Mouse (Mus musculus): Measurements from ENCODE around the gene Serpina1e. TPM values are rescaled to one million over a fixed set of nuclear protein-coding genes. Genes with fewer than 3 reads are reported as not detected.
"Not testable (repeated sequence)": the region's sequence is repeated elsewhere in the genome, so short reads cannot be mapped to it uniquely, and the experiment has no call there.

The Serpina1e gene
- total RNA-seq, 2 experiments from 2014 or later, result 0.20 TPM; not detected in 1

DNA sequence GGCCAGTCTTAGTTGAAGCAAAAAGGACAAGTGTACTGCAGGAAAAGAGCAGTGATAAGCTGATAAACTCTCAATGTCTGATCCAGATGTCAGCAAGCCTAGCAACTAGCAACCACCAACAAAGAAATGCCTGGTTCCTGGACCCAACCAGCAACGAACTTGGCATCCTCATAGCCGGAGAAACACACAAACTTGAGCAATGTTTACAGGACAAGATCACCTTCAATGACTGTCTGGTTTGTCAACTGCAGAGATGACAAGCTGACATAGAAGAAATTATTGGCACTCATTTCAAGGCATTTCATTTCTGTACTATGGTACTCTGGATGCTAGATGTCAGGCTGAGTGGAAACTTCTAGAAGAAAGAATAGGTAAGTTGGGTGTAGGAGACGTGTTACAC lies 8.0 kb upstream of the Serpina1e start:
- intact Hi-C loops (cut with DNase I), result no loop called here
- no peak for DNase-seq (ENCODE audit: low spot score)

DNA sequence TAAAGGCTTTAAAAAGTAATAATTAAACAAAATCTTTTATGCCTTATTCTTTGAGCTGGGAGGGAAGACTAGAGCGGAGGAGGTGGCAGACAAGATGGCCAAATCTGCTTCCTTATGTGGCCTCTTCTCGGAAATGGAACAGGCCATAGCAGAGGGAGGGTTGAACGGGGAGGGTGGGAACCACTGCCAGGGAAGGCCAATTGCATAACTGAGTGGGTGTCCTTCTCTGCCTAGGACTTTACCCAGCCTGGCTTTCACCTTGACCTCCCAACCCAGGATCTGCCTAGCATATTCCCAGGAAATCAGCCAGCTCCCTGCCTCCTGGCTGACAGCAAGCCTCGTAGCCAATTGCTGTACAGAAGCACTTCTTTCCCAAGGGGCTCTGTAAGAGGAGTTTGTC lies 4.5 kb upstream of the Serpina1e start:
- no peak for DNase-seq (ENCODE audit: low spot score)
- intact Hi-C loops (cut with DNase I), result no loop called here

- intact Hi-C loops (cut with DNase I), result no loop called here
- DNase-seq (ENCODE audit: low spot score), result no peak
Measured at GRCm38 (mm10) chr12:103962860-103963259, 4.1 kb upstream of the Serpina1e start.

DNA sequence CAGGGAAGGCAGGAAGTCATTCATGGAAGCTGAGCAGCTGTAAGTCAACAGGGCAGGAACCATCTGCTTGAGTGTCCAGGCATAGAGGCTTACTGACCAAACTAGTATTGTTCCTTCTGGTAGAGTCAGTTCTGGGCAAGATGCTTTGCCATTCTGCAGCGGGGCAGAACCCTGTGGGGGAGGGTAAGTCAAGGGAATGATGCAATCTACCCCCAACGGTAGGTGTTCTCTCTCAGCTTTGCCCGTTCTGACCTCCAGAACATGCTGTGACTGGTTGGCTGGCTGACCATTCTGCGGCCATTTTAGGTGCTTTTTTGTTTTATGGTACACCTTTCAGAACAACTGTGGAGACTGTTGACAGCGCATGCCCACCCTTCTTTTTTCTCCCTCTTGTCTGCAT lies 3.6 kb upstream of the Serpina1e start:
- DNase-seq (ENCODE audit: low spot score), result no peak

GRCm38 (mm10) chr12:103961716-103962115 lies 2.9 kb upstream of the Serpina1e start:
- intact Hi-C loops (cut with DNase I), result no loop called here
- DNase-seq (ENCODE audit: low spot score), result no peak

More for the DNA sequence above, 3.6 kb upstream of the Serpina1e start:
- intact Hi-C loops (cut with DNase I), result no loop called here

- intact Hi-C loops (cut with DNase I); DNase-seq (ENCODE audit: low spot score): not testable (repeated sequence)
Measured at GRCm38 (mm10) chr12:103956555-103956954, 2.2 kb downstream of the Serpina1e start.

- intact Hi-C loops (cut with DNase I); DNase-seq (ENCODE audit: low spot score): not testable (repeated sequence)
Measured at GRCm38 (mm10) chr12:103952972-103953371, 5.8 kb downstream of the Serpina1e start.

DNA sequence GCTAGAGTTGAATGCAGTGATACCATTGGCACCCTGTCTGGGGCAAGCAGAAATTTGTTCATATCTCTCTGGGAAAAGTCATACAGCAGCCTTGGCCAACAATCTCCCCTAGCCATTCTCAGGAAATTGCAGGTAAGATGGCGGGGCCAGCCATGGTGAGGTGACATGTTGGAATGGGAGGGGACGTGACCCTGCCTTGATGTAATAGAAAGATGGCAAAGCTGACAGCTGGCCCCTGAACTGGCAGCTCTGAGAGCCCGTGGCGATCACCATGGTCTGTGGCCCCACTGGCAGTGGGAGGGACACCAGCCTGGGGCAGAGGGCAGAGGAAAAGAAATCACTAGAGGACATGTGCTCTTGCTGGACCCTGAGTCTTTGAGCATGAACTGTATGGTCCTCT lies 12.5 kb downstream of the Serpina1e start:
- intact Hi-C loops (cut with DNase I), result no loop called here
- DNase-seq (ENCODE audit: low spot score), result no peak

- DNase-seq (ENCODE audit: low spot score); intact Hi-C loops (cut with DNase I): not testable (repeated sequence)
Measured at GRCm38 (mm10) chr12:103909181-103909580, 49.6 kb downstream of the Serpina1e start.

- DNase-seq (ENCODE audit: low spot score); intact Hi-C loops (cut with DNase I): not testable (repeated sequence)
Measured at GRCm38 (mm10) chr12:103907746-103908145, 51.0 kb downstream of the Serpina1e start.

DNA sequence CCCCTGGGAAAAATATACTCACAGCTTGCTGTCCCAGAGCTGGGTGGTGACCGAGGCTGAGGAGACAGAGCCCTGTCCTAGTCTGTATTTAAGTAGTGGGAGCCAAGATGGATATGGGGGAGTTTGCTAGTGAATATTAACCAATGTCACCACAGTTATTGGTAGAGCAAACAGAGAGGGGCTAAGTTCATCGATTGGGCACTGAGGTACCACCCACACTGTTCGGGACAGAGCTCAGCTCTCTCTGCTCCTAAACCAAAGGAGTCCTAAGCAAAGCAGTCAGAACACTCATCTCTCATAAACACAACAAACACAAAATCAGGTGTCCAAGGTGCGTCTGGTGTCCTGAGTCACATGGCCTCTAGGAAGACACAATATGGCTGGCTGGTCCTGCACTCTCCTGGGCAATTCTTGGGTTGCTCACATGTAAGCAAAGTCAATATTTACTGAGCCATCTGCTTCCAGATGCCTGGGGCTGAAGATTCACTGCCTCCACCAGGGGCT lies 53.9 kb downstream of the Serpina1e start, which contains the start of gene Serpina1c:
Gene Serpina1c (minus strand): TSS at position 51 of the 504 bp plus-strand sequence.
- DNase-seq (ENCODE audit: low spot score); intact Hi-C loops (cut with DNase I): not testable (repeated sequence)

DNA sequence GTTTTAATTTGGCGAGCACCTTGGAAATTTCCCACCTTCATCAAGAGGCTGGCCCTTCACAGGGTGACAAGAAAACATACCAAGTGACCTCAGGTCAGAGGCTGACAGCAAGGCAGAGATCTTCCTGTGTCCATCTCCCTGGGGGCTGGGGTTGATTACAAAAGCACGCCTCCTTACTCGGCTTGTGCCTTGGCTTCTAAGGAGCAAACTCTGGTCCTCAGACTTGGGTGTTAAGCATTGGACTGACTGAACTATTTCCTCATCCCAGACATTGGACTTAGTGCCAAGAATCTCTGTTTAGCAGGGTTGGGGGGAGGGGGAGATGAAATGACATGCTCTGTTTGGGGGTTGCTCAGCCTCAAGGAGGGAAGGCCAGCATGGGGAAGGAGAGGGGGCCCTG lies 56.8 kb downstream of the Serpina1e start:
- DNase-seq (ENCODE audit: low spot score); intact Hi-C loops (cut with DNase I): not testable (repeated sequence)

Other genes starting within 250 kb of the Serpina1e start
- gene Serpina1d, start 185.4 kb downstream of the Serpina1e start, total RNA-seq (2021), result not detected
- not detected for gene Serpina1b, start 128.6 kb downstream of the Serpina1e start, total RNA-seq (2021)
- not detected for gene Serpina1a, start 95.4 kb downstream of the Serpina1e start, total RNA-seq (2021)
- gene Serpina1c, start 54.1 kb downstream of the Serpina1e start, total RNA-seq (2021), result not detected
- gene Serpina11, start 31.0 kb upstream of the Serpina1e start, total RNA-seq (2021), result not detected
- under 1 TPM; 0.08 to 0.13 TPM for gene Serpina9, start 54.8 kb upstream of the Serpina1e start, total RNA-seq (2021)
- not detected for gene Serpina12, start 85.5 kb upstream of the Serpina1e start, total RNA-seq (2021)
- not detected for gene Serpina5, start 142.1 kb upstream of the Serpina1e start, total RNA-seq (2021)
- gene Serpina3a, start 153.7 kb upstream of the Serpina1e start, total RNA-seq (2021), result not detected
- not detected for gene Serpina3b, start 169.0 kb upstream of the Serpina1e start, total RNA-seq (2021)
- gene Serpina3c, start 194.9 kb upstream of the Serpina1e start, total RNA-seq (2021), result 1 to 10 TPM in 1 of 2 experiments, under 1 TPM in 1; 0.57 to 1.0 TPM

All from heart, postnatal 25 days (tissue).